Mouse (Mus musculus): ENCODE results near the gene Btn2a2. TPM values are rescaled to one million over a fixed set of nuclear protein-coding genes. Genes with fewer than 3 reads are reported as not detected.

Btn2a2 gene
- total and polyA plus RNA-seq, 3 experiments: 1.2 to 2.1 (median 1.3) TPM

- no peaks in the 10 kb centered on the region for H3K9me3 ChIP-seq (replicated peaks; ENCODE audit: low read length)
Measured at GRCm38 (mm10) chr13:23439901-23440300, 48.8 kb downstream of the Btn2a2 start.

GRCm38 (mm10) chr13:23438521-23438920 is 50.1 kb downstream of the Btn2a2 start:
- TF ChIP-seq ELF1 (IDR thresholded peaks at IDR 0.05; ENCODE audit: low read depth, low read length): no peak
- TF ChIP-seq ZKSCAN1 (IDR thresholded peaks at IDR 0.05; ENCODE audit: borderline replicate concordance, low read depth, low read length): no peak
- TF ChIP-seq ZMIZ1 (IDR thresholded peaks at IDR 0.05; ENCODE audit: low read depth, low read length): no peak
- peak; percentile 99 for TF ChIP-seq TBP (conservative IDR thresholded peaks at IDR 0.05; ENCODE audit: low read depth, low read length)
- TF ChIP-seq JUN (IDR thresholded peaks at IDR 0.05; ENCODE audit: insufficient read depth, low read depth, low read length): no peak
- no peaks in the 10 kb centered on the region for H3K9me3 ChIP-seq (replicated peaks; ENCODE audit: low read length)
- no peak overlapping the region for H3K27ac ChIP-seq (ENCODE audit: insufficient read depth, low read depth)
- no peaks in the 10 kb centered on the region for H3K79me2 ChIP-seq (replicated peaks; ENCODE audit: control insufficient read depth, extremely low read depth, insufficient read depth, poor library complexity, severe bottlenecking)
- no peaks in the 10 kb centered on the region for H3K36me3 ChIP-seq (replicated peaks in 1 of 2; ENCODE audit: control insufficient read depth in 1 of 2, insufficient read depth in 1 of 2, low read length in 1 of 2)
- dilution Hi-C loops (cut with MboI; ENCODE audit: extremely low pct_ligation_motif_present, extremely low pct_unique_long_range_greater_than_20kb, low sequenced_read_pairs): no loop called here
- H3K4me2 ChIP-seq (ENCODE audit: insufficient read depth, low read depth, poor library complexity, severe bottlenecking): peak overlapping the region; percentile 95; the same call in 1 of the 2 replicates
- peak overlapping the region; percentile 53; the same call in 1 of the 2 replicates for H3K9ac ChIP-seq (ENCODE audit: insufficient read depth, low read depth)
- H3K27me3 ChIP-seq (replicated peaks): no peaks in the 10 kb centered on the region
- H3K4me3 ChIP-seq (replicated peaks in 1 of 3; ENCODE audit: low read depth in 2 of 3, low read length in 2 of 3, poor library complexity in 1 of 3): peak overlapping the region; percentile 57 to 61 (median 57)
- peak; percentile 55 for DNase-seq (ENCODE audit: extremely low read depth)
- in situ Hi-C loops (cut with MboI; ENCODE audit: low pct_ligation_motif_present, low pct_unique_long_range_greater_than_20kb, low sequenced_read_pairs): loop anchor here (25.0 kb wide), 2 partner anchors 1501 to 1576 kb away; partner anchors contain the start of gene Zfp184
- H3K4me1 ChIP-seq (ENCODE audit: control insufficient read depth in 1 of 2, insufficient read depth in 2 of 2): peaks cover 6 to 19% of the 10 kb centered on the region in 2 experiments

More at GRCm38 (mm10) chr13:23439901-23440300, 48.8 kb downstream of the Btn2a2 start:
- dilution Hi-C loops (cut with MboI; ENCODE audit: extremely low pct_ligation_motif_present, extremely low pct_unique_long_range_greater_than_20kb, low sequenced_read_pairs): no loop called here
- Histone ChIP-seq H3K4me2 (ENCODE audit: insufficient read depth, low read depth, poor library complexity, severe bottlenecking) (no peak overlapping the region), H3K4me3 (replicated peaks in 1 of 3; ENCODE audit: low read depth in 2 of 3, low read length in 2 of 3, poor library complexity in 1 of 3) (no peak overlapping the region), H3K9ac (ENCODE audit: insufficient read depth, low read depth) (no peak overlapping the region), H3K4me1 (ENCODE audit: control insufficient read depth in 1 of 2, insufficient read depth in 2 of 2) (peaks cover 6 to 23% of the 10 kb centered on the region in 2 experiments), H3K79me2 (replicated peaks; ENCODE audit: control insufficient read depth, extremely low read depth, insufficient read depth, poor library complexity, severe bottlenecking) (no peaks in the 10 kb centered on the region), H3K27ac (ENCODE audit: insufficient read depth, low read depth) (no peak overlapping the region), H3K36me3 (replicated peaks in 1 of 2; ENCODE audit: control insufficient read depth in 1 of 2, insufficient read depth in 1 of 2, low read length in 1 of 2) (no peaks in the 10 kb centered on the region), H3K27me3 (replicated peaks) (no peaks in the 10 kb centered on the region)
- in situ Hi-C loops (cut with MboI; ENCODE audit: low pct_ligation_motif_present, low pct_unique_long_range_greater_than_20kb, low sequenced_read_pairs): loop anchor here (25.0 kb wide), 2 partner anchors 1503 to 1578 kb away; partner anchors contain the start of gene Zfp184
- no peak for DNase-seq (ENCODE audit: extremely low read depth)
- no peak for TF ChIP-seq MXI1 (IDR thresholded peaks at IDR 0.05; ENCODE audit: low read depth, low read length)
- TF ChIP-seq CHD1 (IDR thresholded peaks at IDR 0.05; ENCODE audit: low read depth, low read length): no peak
- no peak for TF ChIP-seq MEF2A (IDR thresholded peaks at IDR 0.05; ENCODE audit: borderline replicate concordance, low read depth, low read length)
- TF ChIP-seq NELFE (IDR thresholded peaks at IDR 0.05; ENCODE audit: low read depth, low read length): no peak
- no peak for TF ChIP-seq ZC3H11A (IDR thresholded peaks at IDR 0.05; ENCODE audit: low read depth, low read length)
- TF ChIP-seq ELF1 (IDR thresholded peaks at IDR 0.05; ENCODE audit: low read depth, low read length): no peak
- TF ChIP-seq USF2 (conservative IDR thresholded peaks at IDR 0.05; ENCODE audit: low read depth, low read length): no peak
- TF ChIP-seq JUN (IDR thresholded peaks at IDR 0.05; ENCODE audit: insufficient read depth, low read depth, low read length): no peak
- TF ChIP-seq CHD2 (IDR thresholded peaks at IDR 0.05; ENCODE audit: low read length): no peak
- TF ChIP-seq ETS1 (conservative IDR thresholded peaks at IDR 0.05; ENCODE audit: low read depth, low read length): no peak
- no peak for TF ChIP-seq TCF12 (IDR thresholded peaks at IDR 0.05; ENCODE audit: low read depth, low read length)
